Mouse (Mus musculus): ENCODE measurements around the gene Atg4a.

Atg4a gene

GRCm38 (mm10) chrX:140956272-140956940, at the start of gene Atg4a, which contains the start of gene Psmd10:
TSS of gene Atg4a (plus strand) at chrX:140956907.
TSS of gene Psmd10 (minus strand) at chrX:140956728.
- peak; percentile 87 for DNase-seq

- DNase-seq: no peak
Measured at GRCm38 (mm10) chrX:140907360-140907759, 49.3 kb upstream of the Atg4a start, which contains the start of gene Vsig1. TSS of gene Vsig1 (plus strand) at chrX:140907608.

DNA sequence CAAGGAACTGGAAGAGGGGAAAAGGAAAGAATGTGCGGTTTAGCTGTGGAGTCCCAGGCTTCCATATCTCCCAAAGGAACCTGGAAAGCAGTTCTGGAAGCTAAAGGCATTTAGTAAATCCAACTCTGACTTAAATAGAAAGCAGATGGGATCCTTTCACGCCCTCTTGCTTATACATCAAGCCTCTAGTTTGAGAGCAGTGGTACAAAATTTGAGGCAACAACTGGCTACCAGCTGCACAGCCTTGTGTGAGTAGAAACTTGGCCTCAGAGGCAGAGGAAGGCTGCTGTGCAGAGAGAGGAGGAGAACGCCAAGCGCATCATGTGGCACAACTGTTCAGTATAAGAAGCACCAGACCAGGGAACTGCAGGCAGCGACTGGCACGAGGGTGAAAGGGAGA, 35.4 kb upstream of the Atg4a start:
- DNase-seq: no peak

DNA sequence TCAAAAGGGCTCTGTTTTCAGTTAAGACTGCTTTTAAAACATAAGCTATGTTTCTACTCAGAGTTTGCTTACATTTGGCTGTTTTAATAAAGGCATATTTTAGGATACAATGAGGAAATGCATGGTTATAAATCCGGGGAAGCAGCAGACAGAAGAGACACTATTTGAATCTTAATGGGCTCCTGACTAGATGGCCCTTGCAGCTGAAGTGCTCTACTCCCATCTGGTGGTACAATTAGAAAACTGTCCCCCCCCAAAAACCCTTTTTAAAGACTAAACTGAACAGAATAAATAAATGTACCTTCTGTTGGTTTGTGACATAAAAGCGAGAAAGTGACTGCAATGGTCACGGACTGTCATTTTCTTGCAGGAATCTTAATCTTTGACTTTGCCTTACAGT, 24.6 kb upstream of the Atg4a start:
- no peak for DNase-seq

- DNase-seq: no peak
Measured at GRCm38 (mm10) chrX:140933263-140933662, 23.4 kb upstream of the Atg4a start.

GRCm38 (mm10) chrX:140936271-140936670, 20.4 kb upstream of the Atg4a start:
- DNase-seq: no peak

DNA sequence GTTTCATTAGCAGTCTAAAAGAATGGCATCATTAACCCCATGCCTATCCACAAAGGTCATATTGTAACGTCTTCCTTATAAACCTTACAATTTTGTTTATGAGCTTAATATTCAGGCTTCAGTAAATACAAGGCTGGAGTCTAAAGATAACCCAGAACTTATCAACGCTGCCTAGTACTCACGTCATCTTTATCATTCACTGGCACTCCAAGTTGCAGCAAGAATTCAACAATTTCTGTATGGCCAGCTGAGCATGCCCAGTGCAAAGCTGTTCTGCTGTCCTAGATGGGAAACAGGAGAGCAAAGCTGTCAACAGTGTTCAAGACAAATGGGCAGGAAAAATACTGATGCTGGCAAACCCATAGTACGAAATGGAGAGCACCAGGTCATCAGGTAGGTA, 3.1 kb upstream of the Atg4a start:
- no peak for DNase-seq

- no peak for DNase-seq
Measured at GRCm38 (mm10) chrX:140956959-140957358, 252 bp downstream of the Atg4a start.

GRCm38 (mm10) chrX:140978943-140979342, 22.2 kb downstream of the Atg4a start:
- DNase-seq: no peak

- no peak for DNase-seq
Measured at GRCm38 (mm10) chrX:140979546-140979945, 22.8 kb downstream of the Atg4a start.

GRCm38 (mm10) chrX:140980163-140980562, 23.5 kb downstream of the Atg4a start:
- DNase-seq: no peak

- DNase-seq: no peak
Measured at GRCm38 (mm10) chrX:140983206-140983960, 26.7 kb downstream of the Atg4a start.

DNA sequence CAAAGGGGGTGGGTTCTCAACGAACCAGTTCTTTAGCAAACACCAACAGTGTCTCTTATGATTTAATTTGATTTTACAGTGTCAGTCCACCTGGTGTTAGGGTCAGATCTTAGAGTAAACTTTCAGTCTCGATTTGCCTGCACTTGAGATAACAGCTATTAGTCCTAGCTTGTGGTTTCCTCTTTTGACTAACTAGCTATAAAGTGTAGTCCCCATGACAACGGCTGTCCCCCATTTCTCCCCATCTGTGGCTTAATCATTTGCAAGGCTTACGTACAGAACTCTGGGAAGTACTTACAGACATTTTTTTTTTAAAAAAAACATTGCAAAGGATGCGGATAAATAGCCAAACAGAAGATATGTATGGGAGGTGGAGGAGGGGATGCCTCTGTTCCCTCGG, 28.1 kb downstream of the Atg4a start:
- DNase-seq: no peak

DNA sequence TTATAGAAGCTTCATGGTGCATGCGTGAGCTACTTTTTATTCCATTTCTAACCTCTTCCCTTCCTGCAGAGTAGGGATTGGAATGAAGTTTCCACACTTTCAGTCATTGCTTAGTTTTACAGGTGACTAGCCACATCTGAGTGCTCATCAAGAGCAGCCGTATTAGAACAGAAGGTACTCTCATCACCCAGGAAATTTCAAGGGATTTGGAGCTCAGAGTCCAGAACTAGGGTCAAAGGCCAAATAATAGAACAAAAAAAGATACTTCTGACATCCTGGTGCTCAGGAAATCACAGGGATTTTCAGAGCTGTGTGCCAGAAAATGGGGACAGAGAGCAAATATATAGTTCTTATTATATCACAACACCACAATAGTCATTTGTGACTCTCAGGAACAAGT, 28.5 kb downstream of the Atg4a start:
- DNase-seq: no peak

DNA sequence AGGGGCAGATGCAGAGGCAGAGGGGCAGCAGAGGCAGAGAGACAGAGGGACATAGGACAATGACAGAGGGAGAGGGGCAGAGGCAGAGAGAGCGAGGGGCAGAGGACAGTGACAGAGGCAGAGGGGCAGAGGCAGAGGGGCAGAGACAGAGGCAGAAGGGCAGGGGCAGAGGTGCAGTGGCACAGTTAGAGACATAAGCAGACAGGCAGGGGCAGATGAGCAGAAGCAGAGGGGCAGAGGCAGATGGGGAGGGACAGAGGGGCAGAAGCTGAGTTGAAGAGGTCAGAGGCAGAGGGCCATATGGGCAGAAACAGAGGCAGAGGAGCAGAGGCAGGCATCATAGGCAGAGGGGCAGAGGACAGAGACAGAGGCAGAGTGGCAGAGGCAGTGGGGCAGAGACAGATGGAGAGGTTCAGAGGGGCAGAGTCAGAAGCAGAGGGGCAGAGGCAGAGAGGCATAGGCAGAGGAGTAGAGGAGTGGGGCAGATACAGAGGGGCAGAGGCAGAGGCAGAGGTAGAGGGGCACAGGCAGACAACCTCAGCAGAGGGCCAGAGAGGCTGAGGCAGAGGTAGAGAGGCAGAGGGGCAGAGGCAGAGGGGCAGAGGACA, 40.3 kb downstream of the Atg4a start:
- no peak for DNase-seq

DNA sequence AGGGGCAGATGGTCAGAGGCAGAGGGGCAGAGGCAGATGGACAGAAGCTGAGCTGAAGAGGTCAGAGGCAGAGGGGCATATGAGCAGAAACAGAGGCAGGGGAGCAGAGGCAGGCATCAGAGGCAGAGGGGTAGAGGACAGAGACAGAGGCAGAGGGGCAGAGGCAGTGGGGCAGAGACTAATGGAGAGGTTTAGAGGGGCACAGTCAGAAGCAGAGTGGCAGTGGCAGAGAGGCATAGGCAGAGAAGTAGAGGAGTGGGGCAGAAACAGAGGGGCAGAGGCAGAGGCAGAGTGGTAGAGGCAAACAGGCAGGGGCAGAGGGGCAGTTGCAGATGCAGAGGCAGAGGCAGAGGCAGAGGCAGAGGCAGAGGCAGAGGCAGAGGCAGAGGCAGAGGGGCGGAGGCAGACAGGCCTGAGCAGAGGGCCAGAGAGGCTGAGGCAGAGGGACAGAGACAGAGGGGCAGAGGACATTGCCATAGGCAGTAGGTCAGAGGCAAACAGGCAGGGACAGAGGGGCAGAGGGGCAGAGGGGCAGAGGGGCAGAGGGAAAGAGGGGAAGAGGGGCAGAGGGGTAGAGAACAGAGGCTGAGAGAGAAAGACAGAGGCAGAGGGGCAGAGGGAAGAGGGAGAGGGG, 41.3 kb downstream of the Atg4a start:
- no peak for DNase-seq

GRCm38 (mm10) chrX:140998885-140999284, 42.2 kb downstream of the Atg4a start:
- DNase-seq: no peak

DNA sequence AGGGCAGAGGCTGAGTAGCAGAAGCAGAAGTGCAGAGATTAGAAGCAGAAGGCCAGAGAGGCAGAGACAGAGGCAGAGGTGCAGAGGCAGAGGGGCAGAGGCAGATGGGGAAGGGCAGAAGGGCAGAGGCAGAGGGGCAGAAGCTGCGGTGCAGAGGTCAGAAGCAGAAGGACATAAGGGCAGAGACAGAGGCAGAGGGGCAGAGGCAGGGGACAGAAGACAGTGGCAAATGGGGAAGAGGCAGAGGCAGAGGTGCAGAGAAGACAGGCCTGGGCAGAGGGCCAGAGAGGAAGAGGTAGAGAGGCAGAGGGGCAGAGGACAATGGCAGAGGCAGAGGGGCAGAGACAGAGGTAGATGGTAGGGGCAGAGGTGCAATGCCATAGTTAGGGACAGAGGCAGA, 193.0 kb downstream of the Atg4a start:
- DNase-seq: no peak

- DNase-seq: no peak
Measured at GRCm38 (mm10) chrX:141150290-141150689, 193.6 kb downstream of the Atg4a start.

DNA sequence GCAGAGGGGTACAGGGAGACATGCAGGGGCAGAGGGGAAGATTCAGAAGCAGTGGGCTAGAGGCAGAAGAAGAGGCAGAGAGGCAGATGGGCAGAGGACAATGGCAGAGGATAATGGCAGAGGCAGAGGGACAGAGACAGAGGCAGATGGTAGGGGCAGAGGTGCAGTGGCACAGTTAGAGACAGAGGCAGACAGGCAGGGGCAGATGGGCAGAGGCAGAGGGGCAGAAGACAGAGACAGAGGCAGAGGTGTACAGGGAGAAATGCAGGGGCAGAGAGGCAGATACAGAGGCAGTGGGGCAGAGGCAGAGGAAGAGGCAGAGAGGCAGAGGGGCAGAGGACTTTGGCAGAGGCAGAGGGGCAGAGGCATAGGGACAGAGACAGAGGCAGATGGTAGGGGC, 194.5 kb downstream of the Atg4a start:
- DNase-seq: no peak

DNA sequence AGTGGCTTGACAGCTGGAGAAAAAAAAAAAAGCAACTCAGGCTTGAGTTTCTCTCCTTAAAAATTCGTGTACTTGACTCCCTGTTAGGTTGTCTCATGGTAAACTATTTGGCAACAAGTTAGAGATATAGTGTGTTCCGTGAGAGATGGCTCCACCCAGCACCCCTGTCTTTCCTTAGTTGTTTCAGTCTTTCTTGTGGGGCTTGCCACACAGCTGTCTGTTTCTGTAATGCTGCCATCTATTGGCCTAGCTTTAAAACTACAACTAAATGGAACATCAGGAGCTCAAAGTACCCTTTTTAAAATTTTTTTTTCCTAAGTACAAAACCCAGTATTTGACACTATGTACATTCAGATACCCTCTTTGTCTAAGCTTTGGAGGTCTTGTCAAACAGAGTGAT, 200.0 kb downstream of the Atg4a start:
- DNase-seq: no peak

- DNase-seq: no peak
Measured at GRCm38 (mm10) chrX:141157626-141158025, 200.9 kb downstream of the Atg4a start.

GRCm38 (mm10) chrX:141158160-141158559, 201.5 kb downstream of the Atg4a start:
- DNase-seq: peak; percentile 9

- no peak for DNase-seq
Measured at GRCm38 (mm10) chrX:141160371-141160770, 203.7 kb downstream of the Atg4a start.

Data from cerebellum, adult 8-10 months (tissue).